Mouse (Mus musculus) spleen, adult 2 months (tissue): ENCODE data around the gene Olfr1393.

ENCODE experiments used
- CTCF ChIP-seq: fragments of 200-500 bp; IDR thresholded peaks from 2 replicates; pipeline ENCODE4 v1.5.1; 2011; ENCODE audit warnings: mild to moderate bottlenecking, inconsistent platforms; ENCODE audit not compliant: insufficient read depth, insufficient read length, insufficient replicate concordance; ENCODE audit errors: extremely low read depth
- POLR2A ChIP-seq: fragments of 200-500 bp; IDR thresholded peaks from 2 replicates; pipeline ENCODE4 v1.6.1; 2011; ENCODE audit warnings: low read depth, low read length, inconsistent platforms

DNA sequence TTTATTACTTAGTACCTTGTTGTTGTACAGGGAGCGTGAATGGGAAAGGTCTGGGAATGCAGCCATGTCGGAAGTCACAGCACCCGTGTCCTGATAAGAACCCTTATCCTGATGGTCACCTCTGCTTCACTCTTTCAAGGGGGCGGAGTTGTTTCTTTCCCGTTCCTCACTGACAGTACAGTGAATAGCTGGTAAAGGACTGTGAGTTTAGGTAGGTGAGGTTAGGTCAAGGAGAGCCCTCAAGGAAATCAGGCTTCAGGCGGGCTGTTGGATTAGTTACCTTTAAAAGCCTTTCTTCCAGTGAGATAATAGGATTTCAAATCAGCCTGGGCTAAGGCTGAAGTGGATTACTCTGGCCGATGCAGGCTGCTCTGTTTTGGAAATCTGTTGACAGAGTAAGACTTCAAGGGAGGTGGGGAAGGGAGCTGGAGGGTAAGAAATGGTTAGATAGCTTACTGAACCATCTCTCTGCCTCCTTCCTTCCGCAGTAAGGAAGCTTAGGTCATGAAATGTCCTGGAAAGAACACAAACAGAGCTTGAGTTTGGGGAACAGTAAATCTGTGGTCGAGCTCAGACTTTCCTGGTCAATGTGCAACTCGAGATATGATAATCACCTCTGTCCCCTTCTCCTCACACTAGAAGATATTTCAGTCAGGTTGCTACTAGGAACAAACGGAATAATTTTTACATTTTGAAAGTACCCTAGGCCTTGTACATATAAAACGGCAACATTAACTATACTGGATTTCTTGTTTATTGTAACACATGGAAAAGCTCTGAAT lies 32.3 kb upstream of the Olfr1393 start:
- TF ChIP-seq CTCF = no peak
- no peak for TF ChIP-seq POLR2A
